Mouse (Mus musculus) CD4-positive, CD25-positive, alpha-beta regulatory T cell (primary cell): ENCODE data around the gene Eri3. TPM values are rescaled to one million over a fixed set of nuclear protein-coding genes. Genes with fewer than 3 reads are reported as not detected.

Source experiments
- polyA plus RNA-seq: library from polyadenylated mRNA; unstranded; fragments of 100-300 nt; shearing (Covaris generic); gene quantifications from one replicate; pipeline ENCODE4 v1.2.1, GENCODE M21; 2017

The Eri3 gene
- 49.5 TPM for polyA plus RNA-seq

GRCm38 (mm10) chr4:117550140-117550851 is at the start of gene Eri3:
Gene Eri3, plus strand, starts transcription at chr4:117550365.

DNA sequence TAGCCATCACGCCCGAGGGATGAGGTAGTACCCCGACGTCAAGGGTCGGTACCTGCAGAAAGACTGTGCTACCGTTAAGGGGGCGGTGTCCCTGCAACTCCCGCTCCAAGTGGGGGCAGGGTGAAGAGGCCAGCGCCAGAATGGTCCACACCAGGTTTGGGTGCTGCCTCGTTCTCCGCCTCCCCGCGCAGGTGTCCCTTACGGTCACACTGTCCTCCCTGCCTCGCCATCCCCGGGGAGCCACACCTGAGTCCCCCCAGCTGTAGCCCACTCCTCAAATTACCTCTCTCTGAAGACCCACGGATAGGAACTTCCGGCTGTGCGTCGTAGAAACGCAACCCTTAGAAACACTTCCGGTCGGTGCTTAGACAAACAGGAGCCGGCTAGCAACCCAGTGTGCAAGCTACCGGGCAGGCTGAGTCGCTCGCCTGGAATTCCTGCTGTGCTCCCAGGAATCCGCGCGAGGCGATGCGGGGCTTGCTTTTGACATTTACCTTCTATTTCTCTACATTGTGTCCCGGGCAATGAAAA is 131.8 kb downstream of the Eri3 start, which contains the start of gene Dmap1:
Dmap1 (minus strand) TSS at position 343 of the 531 bp plus-strand sequence.

Other genes with a start within 250 kb of the Eri3 start
- 136 TPM for gene Rnf220, start 53.3 kb upstream of the Eri3 start, polyA plus RNA-seq
- 49.5 TPM for gene Dmap1, start 131.9 kb downstream of the Eri3 start, polyA plus RNA-seq
- gene Gm12845, start 174.0 kb downstream of the Eri3 start, polyA plus RNA-seq: not detected
- not detected for gene Klf17, start 215.3 kb downstream of the Eri3 start, polyA plus RNA-seq